In the genomic region with DNA sequence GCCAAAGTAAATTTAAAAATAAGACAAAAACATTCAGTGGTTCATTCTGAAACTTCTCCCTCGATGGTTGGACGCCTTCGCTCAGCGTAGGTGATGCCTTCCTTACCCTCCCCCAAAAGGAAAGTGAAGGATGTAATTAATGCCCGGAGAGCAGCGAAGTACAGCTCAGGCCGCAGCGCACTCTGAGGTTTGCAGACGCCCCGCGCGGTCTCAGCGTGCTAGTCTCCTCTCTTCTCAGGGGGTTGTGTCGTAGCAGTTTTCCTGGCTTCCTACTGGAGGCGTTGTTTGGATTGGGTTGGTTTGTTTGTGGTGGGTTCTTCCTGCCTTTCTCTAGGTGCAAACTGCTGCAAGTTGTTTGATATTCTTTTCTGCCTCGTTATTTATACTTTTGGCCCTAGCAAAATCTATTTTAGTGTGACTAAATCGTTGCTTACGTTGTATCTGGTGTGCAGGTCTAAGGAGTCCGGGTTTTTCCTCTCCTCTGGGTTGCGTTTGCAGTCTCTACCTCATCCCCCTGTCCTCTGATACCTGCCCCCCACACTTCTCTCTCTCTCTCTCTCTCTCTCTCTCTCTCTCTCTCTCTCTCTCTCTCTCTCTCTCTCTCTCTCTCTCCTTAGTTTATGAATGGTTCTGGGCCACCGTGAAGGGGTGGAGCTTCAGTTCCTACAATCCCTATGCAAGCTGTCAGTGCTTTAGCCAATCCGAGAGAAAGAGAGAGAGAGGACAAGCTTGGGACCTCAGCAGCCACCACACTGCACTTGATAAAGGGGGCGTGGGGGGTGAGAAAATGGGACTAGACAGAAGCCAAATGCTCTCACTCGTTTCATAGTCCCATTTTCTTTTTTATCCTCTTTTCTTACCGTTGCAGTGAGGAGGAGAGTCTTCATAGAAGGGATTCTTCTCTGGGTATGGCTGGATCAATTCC, we compare ENCODE assay signal across 7 mouse cellular contexts. TPM values are rescaled to one million over a fixed set of nuclear protein-coding genes. Genes with fewer than 3 reads are reported as not detected.
DNase-seq lines count a peak whose midpoint lies in the region; ATAC-seq and TF ChIP-seq lines count a peak whose summit lies in the region.

A gene (minus strand): TSS at position 539 of the 925 bp plus-strand sequence.

- H3K9me3 ChIP-seq in megakaryocyte, embryonic 14.5 days = no peaks in the 10 kb centered on the region
- H3K9me3 ChIP-seq in heart, postnatal 0 days (replicated peaks; ENCODE audit: control insufficient read depth, low read length) = no peaks in the 10 kb centered on the region

- ATAC-seq in megakaryocyte, adult 5-6 weeks (ENCODE audit: poor library complexity, severe bottlenecking) = no peak
- ATAC-seq in heart, postnatal 0 days (ENCODE audit: insufficient read depth, low read depth) = peak; percentile 60; the same call in 1 of the 2 replicates
- peak; percentile 52 for ATAC-seq in megakaryocyte progenitor cell, adult 5-6 weeks (replicated peaks; ENCODE audit: poor library complexity)

- DNase-seq in cerebellum, adult 9-11 months = peak; percentile 37
- peak; percentile 36 for DNase-seq in heart, postnatal 0 days (ENCODE audit: low spot score)
- peak; percentile 53 for DNase-seq in thymus, postnatal 4 days
- DNase-seq in spleen, adult 12 weeks (ENCODE audit: low spot score) = no peak

- no peak for TF ChIP-seq EP300 in heart, postnatal 0 days (IDR thresholded peaks at IDR 0.05; ENCODE audit: low read depth)

- H3K4me1 ChIP-seq in megakaryocyte, embryonic 14.5 days = peaks cover 30% of the 10 kb centered on the region
- peaks cover 19% of the 10 kb centered on the region; the same call in 1 of the 2 replicates for H3K4me1 ChIP-seq in heart, postnatal 0 days (ENCODE audit: control insufficient read depth, insufficient read depth)

- H3K4me2 ChIP-seq in heart, postnatal 0 days (ENCODE audit: low read depth, low read length) = peak within 1 kb of the TSS; percentile 73

- H3K4me3 ChIP-seq in megakaryocyte, embryonic 14.5 days (replicated peaks) = peak within 1 kb of the TSS; percentile 92
- H3K4me3 ChIP-seq in heart, postnatal 0 days (ENCODE audit: low read depth, low read length) = peak within 1 kb of the TSS; percentile 54

- no peak within 1 kb of the TSS for H3K9ac ChIP-seq in heart, postnatal 0 days (replicated peaks; ENCODE audit: low read depth, low read length)

- peaks cover 41% of the 10 kb centered on the region for H3K27me3 ChIP-seq in megakaryocyte, embryonic 14.5 days (replicated peaks)
- H3K27me3 ChIP-seq in heart, postnatal 0 days (ENCODE audit: control insufficient read depth, insufficient read depth, low read length) = peaks cover 62% of the 10 kb centered on the region

- 9% methylated on average over 25 of the region's 25 CpGs for WGBS in heart, postnatal 0 days

- no peak for TF ChIP-seq CTCF in heart, postnatal 0 days (IDR thresholded peaks at IDR 0.05; ENCODE audit: low read depth)

- H3K27ac ChIP-seq in heart, postnatal 0 days (ENCODE audit: low read depth) = no peak within 1 kb of the TSS

- no peaks in the 10 kb centered on the region for H3K36me3 ChIP-seq in megakaryocyte, embryonic 14.5 days (replicated peaks; ENCODE audit: low read length)
- no peaks in the 10 kb centered on the region for H3K36me3 ChIP-seq in heart, postnatal 0 days (replicated peaks; ENCODE audit: control insufficient read depth, insufficient read depth, low read length)

RNA-seq across cellular contexts. Expression of the gene that starts here (rescaled TPM):
- not detected in 2 replicates for polyA plus RNA-seq in megakaryocyte, embryonic 14.5 days (2012; ENCODE audit: insufficient read depth, low replicate concordance)
- 0.16 TPM in 1 of 2 replicates, not detected in the other for total RNA-seq in megakaryocyte, adult 5-6 weeks (2015)
- 0.11 TPM in 1 of 2 replicates, not detected in the other for total RNA-seq in megakaryocyte, adult 5-6 weeks (2017)
- 0.53 TPM in 1 of 2 replicates, not detected in the other for total RNA-seq in heart, postnatal 0 days (2014; rRNA removed; ENCODE audit: low replicate concordance)
- 0.27 and 0.48 TPM in 2 replicates for polyA plus RNA-seq in heart, postnatal 0 days (2015; fragmentation: Nextera tagmentation; extraction: Ambion mirVana)
- not detected in 2 replicates for total RNA-seq in megakaryocyte progenitor cell, adult 5-6 weeks (2015)
- not detected in 2 replicates for total RNA-seq in megakaryocyte progenitor cell, adult 5-6 weeks (2017)

Comparison
In these comparisons a context has a peak if more than half of its experiments do, and no peak if none do; other contexts are left out.
1. Peak in DNase-seq, ATAC-seq, H3K4me3 ChIP-seq and H3K4me2 ChIP-seq in heart, postnatal 0 days; RNA of the gene not detected or under 1 TPM.
2. Peak in ATAC-seq in megakaryocyte progenitor cell, adult 5-6 weeks; RNA of the gene not detected or under 1 TPM.